9 mouse cellular contexts compared by ENCODE assay signal in the genomic region with DNA sequence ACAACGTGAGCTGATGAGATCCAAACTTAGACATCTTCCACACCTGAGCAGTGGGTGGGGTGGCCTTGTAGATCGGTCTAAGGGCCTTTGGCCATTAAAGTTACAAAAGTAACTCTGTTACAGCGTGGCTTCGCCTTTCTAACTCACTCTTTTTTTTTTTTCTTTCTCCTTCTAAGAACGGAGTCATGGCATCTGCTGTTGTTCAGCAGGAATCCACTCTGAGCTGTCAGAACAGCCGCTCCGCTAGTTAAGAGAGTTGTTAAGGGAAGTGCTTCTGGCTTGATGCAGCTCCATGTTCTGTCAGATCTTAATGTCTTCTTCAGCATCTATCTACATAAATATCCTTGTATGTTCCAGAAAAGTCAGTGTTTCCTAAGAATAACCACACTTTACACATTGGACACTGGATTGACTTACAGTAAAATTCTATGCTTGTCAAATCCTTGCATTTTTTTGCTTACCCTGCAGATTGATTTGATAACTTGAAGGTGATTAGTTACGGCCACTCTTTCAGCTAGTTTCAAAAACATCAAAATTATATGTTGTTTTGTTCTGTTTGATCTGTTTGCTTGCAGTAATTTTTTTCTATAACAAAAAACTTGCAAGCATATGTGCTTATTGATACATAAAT. TPM values are rescaled to one million over a fixed set of nuclear protein-coding genes. Genes with fewer than 3 reads are reported as not detected.
DNase-seq lines count a peak whose midpoint lies in the region; ATAC-seq and TF ChIP-seq lines count a peak whose summit lies in the region.
"Had no signal": no experiment of that assay in that cellular context is flagged by ENCODE, and none has a peak within 500 bp of the region (broad histone marks: within the 10 kb centered on the region; RNA-seq: fewer than 3 reads in every experiment).

No protein-coding gene starts in this region.

- H3K4me3 ChIP-seq in kidney, embryonic 15.5 days (replicated peaks) = peak overlapping the region; percentile 71
- peak overlapping the region; percentile 93 for H3K4me3 ChIP-seq in forebrain, embryonic 16.5 days (replicated peaks; ENCODE audit: low read length)
- peak overlapping the region; percentile 79 for H3K4me3 ChIP-seq in midbrain, embryonic 11.5 days (ENCODE audit: low read depth, low read length)

- H3K9ac ChIP-seq in kidney, embryonic 15.5 days = peak overlapping the region; percentile 81
- H3K9ac ChIP-seq in forebrain, embryonic 16.5 days (replicated peaks; ENCODE audit: low read depth, low read length) = peak overlapping the region; percentile 77
- H3K9ac ChIP-seq in midbrain, embryonic 11.5 days (ENCODE audit: low read length) = peak overlapping the region; percentile 74

- no peaks in the 10 kb centered on the region for H3K9me3 ChIP-seq in kidney, embryonic 15.5 days (replicated peaks)
- no peaks in the 10 kb centered on the region for H3K9me3 ChIP-seq in forebrain, embryonic 16.5 days (ENCODE audit: control insufficient read depth, low read length)
- H3K9me3 ChIP-seq in midbrain, embryonic 11.5 days (ENCODE audit: control insufficient read depth, low read length) = no peaks in the 10 kb centered on the region

- peaks cover 24% of the 10 kb centered on the region for H3K4me1 ChIP-seq in kidney, embryonic 15.5 days
- H3K4me1 ChIP-seq in forebrain, embryonic 16.5 days (replicated peaks; ENCODE audit: control insufficient read depth, insufficient read depth, low read length) = peaks cover 20% of the 10 kb centered on the region
- peaks cover 16% of the 10 kb centered on the region for H3K4me1 ChIP-seq in midbrain, embryonic 11.5 days (ENCODE audit: control insufficient read depth, insufficient read depth, low read length)

- peaks cover 21% of the 10 kb centered on the region for H3K36me3 ChIP-seq in kidney, embryonic 15.5 days
- 0 out of 2 replicates have a peak, but pooled peaks cover under 1% of the 10 kb centered on the region for H3K36me3 ChIP-seq in forebrain, embryonic 16.5 days (ENCODE audit: control insufficient read depth, insufficient read depth)
- H3K36me3 ChIP-seq in midbrain, embryonic 11.5 days (ENCODE audit: control insufficient read depth, insufficient read depth, low read length) = peaks cover 8% of the 10 kb centered on the region

- WGBS in kidney, embryonic 15.5 days = 5% methylated on average over 8 of the region's 8 CpGs
- 5% methylated on average over 8 of the region's 8 CpGs for WGBS in forebrain, embryonic 16.5 days
- whole genome bisulfite sequencing in midbrain, embryonic 11.5 days = 8% methylated on average over 8 of the region's 8 CpGs

- in situ Hi-C loops in Patski (cut with MboI; ENCODE audit: low pct_unique_long_range_greater_than_20kb) = loop anchor here (5.0 kb wide), 1 partner anchor 109 kb away; the partner anchor contains the start of gene Cdc20b

- peak overlapping the region; percentile 78 for H3K4me2 ChIP-seq in kidney, embryonic 15.5 days
- H3K4me2 ChIP-seq in forebrain, embryonic 16.5 days (ENCODE audit: low read length) = peak overlapping the region; percentile 91
- peak overlapping the region; percentile 54 for H3K4me2 ChIP-seq in midbrain, embryonic 11.5 days

- H3K27me3 ChIP-seq in kidney, embryonic 15.5 days = no peaks in the 10 kb centered on the region
- H3K27me3 ChIP-seq in Patski = no peaks in the 10 kb centered on the region
- H3K27me3 ChIP-seq in forebrain, embryonic 16.5 days (replicated peaks; ENCODE audit: control insufficient read depth, insufficient read depth, low read length) = no peaks in the 10 kb centered on the region
- no peaks in the 10 kb centered on the region for H3K27me3 ChIP-seq in midbrain, embryonic 11.5 days (ENCODE audit: control insufficient read depth, insufficient read depth, low read length)

- POLR2A ChIA-PET in Patski (lab: Charles Lee) = interaction anchor here (1.2 kb wide), 1 partner anchor 11 kb away, joined by 4 read pairs; no protein-coding TSS in a partner anchor

- no peak for TF ChIP-seq CTCF in Patski (IDR thresholded peaks at IDR 0.05)

- ATAC-seq in kidney, embryonic 15.5 days (replicated peaks; ENCODE audit: low FRiP score) = no peak
- ATAC-seq in Patski = peak; percentile 20
- no peak for ATAC-seq in forebrain, embryonic 16.5 days
- no peak for ATAC-seq in midbrain, embryonic 11.5 days (ENCODE audit: low FRiP score)

- DNase-seq in kidney, postnatal 4 days = no peak
- no peak for DNase-seq in Patski (ENCODE audit: low read depth, low spot score)
- no peak for DNase-seq in midbrain, embryonic 11.5 days (ENCODE audit: low spot score, missing footprints)
- DNase-seq in left cerebral cortex, postnatal 14 days (ENCODE audit: low spot score in 2 of 2) = no peak
- DNase-seq in frontal cortex, postnatal 14 days (ENCODE audit: low spot score in 2 of 2) = no peak
- no peak for DNase-seq in kidney, adult 9 months

- intact Hi-C loops in left cerebral cortex, postnatal 14 days (cut with DNase I) = loop anchor here (10.0 kb wide), 1 partner anchor 107 kb away; the partner anchor contains the start of gene Cdc20b

- CTCF ChIA-PET in Patski (lab: Charles Lee) = interaction anchor here (2.0 kb wide), 1 partner anchor 107 kb away, joined by 9 read pairs; the partner anchor contains the start of gene Cdc20b

- H3K27ac ChIP-seq in kidney, embryonic 15.5 days = peak overlapping the region; percentile 91
- peak overlapping the region; percentile 90 for H3K27ac ChIP-seq in forebrain, embryonic 16.5 days (ENCODE audit: low read length)
- peak overlapping the region; percentile 84; the same call in 1 of the 2 replicates for H3K27ac ChIP-seq in midbrain, embryonic 11.5 days (ENCODE audit: low read depth, low read length)

RNA-seq across cellular contexts. Expression of gene Dhx29, which starts 0.9 kb away (rescaled TPM):
- 20.7 and 25.0 TPM in 2 replicates for polyA plus RNA-seq in kidney, embryonic 15.5 days (2015; fragmentation: Nextera tagmentation; extraction: Ambion mirVana)
- polyA plus RNA-seq in Patski (2021) = 15.9 TPM
- polyA plus RNA-seq in forebrain, embryonic 16.5 days (2015; fragmentation: Nextera tagmentation; extraction: Ambion mirVana) = 25.9 and 28.5 TPM in 2 replicates
- polyA plus RNA-seq in midbrain, embryonic 11.5 days (2014; fragmentation: Nextera tagmentation; extraction: Ambion mirVana) = 32.1 and 36.8 TPM in 2 replicates
- 10 to 100 TPM; 21.8 to 21.9 TPM for total RNA-seq in left cerebral cortex, postnatal 14 days (2021)

RNA-seq across cellular contexts. Expression of gene Mtrex, which starts 1.0 kb away (rescaled TPM):
- polyA plus RNA-seq in kidney, embryonic 15.5 days (2015; fragmentation: Nextera tagmentation; extraction: Ambion mirVana) = 75.2 and 78.2 TPM in 2 replicates
- 49.8 TPM for polyA plus RNA-seq in Patski (2021)
- polyA plus RNA-seq in forebrain, embryonic 16.5 days (2015; fragmentation: Nextera tagmentation; extraction: Ambion mirVana) = 69.4 and 76.9 TPM in 2 replicates
- polyA plus RNA-seq in midbrain, embryonic 11.5 days (2014; fragmentation: Nextera tagmentation; extraction: Ambion mirVana) = 104 and 115 TPM in 2 replicates
- 10 to 100 TPM; 40.6 to 41.6 TPM for total RNA-seq in left cerebral cortex, postnatal 14 days (2021)

RNA-seq across cellular contexts. Expression of gene Ccno, which starts 59.4 kb away (rescaled TPM):
- polyA plus RNA-seq in kidney, embryonic 15.5 days (2015; fragmentation: Nextera tagmentation; extraction: Ambion mirVana) = 0.49 and 0.61 TPM in 2 replicates
- polyA plus RNA-seq in Patski (2021) = 0.12 TPM
- polyA plus RNA-seq in forebrain, embryonic 16.5 days (2015; fragmentation: Nextera tagmentation; extraction: Ambion mirVana) = 0.51 and 1.4 TPM in 2 replicates
- polyA plus RNA-seq in midbrain, embryonic 11.5 days (2014; fragmentation: Nextera tagmentation; extraction: Ambion mirVana) = 0.39 and 0.68 TPM in 2 replicates
- total RNA-seq in left cerebral cortex, postnatal 14 days (2021) = 1 to 10 TPM; 1.1 to 2.1 TPM
- total RNA-seq: common myeloid progenitor, adult 5-6 weeks had no signal
